Mouse (Mus musculus) forebrain, embryonic 11.5 days (tissue): ENCODE data around the gene Disp1. TPM values are rescaled to one million over a fixed set of nuclear protein-coding genes. Genes with fewer than 3 reads are reported as not detected.

Experiments
- ATAC-seq: fragments of 200-750 bp; cut with Nextera tagmentation; replicated peaks from 2 replicates; pipeline ENCODE4 v1.8.0; 2017; ENCODE audit warnings: moderate TSS enrichment; ENCODE audit not compliant: low FRiP score
- DNase-seq: peaks from one replicate; pipeline ENCODE4 v3.0.0-alpha.2; 2017; ENCODE audit warnings: low spot score
- H3K27ac ChIP-seq: fragments of 300-500 bp; sonication (generic); 2 replicates; pipeline ENCODE4 v1.5.1; 2014; ENCODE audit warnings: low read depth, low read length
- H3K27me3 ChIP-seq: fragments of 300-500 bp; sonication (generic); 2 replicates; pipeline ENCODE4 v1.6.1; 2014; ENCODE audit warnings: mild to moderate bottlenecking, low read length, mixed read lengths; ENCODE audit not compliant: control insufficient read depth, insufficient read depth
- H3K36me3 ChIP-seq: fragments of 300-500 bp; sonication (generic); 2 replicates; pipeline ENCODE4 v1.6.1; 2014; ENCODE audit warnings: mild to moderate bottlenecking, low read length, moderate library complexity, mixed read lengths; ENCODE audit not compliant: control insufficient read depth, insufficient read depth
- H3K4me1 ChIP-seq: fragments of 300-500 bp; sonication (generic); replicated peaks from 2 replicates; pipeline ENCODE4 v1.6.1; 2014; ENCODE audit warnings: low read length, mixed read lengths; ENCODE audit not compliant: control insufficient read depth, insufficient read depth
- H3K4me2 ChIP-seq: fragments of 300-500 bp; sonication (generic); 2 replicates; pipeline ENCODE4 v1.6.1; 2014; ENCODE audit warnings: low read depth, mild to moderate bottlenecking, low read length, moderate library complexity, mixed read lengths; ENCODE audit not compliant: severe bottlenecking
- H3K4me3 ChIP-seq: fragments of 300-500 bp; sonication (generic); 2 replicates; pipeline ENCODE4 v1.5.1; 2014; ENCODE audit warnings: low read depth, low read length
- H3K9ac ChIP-seq: fragments of 300-500 bp; sonication (generic); 2 replicates; pipeline ENCODE4 v1.6.1; 2014; ENCODE audit warnings: low read length
- H3K9me3 ChIP-seq: fragments of 300-500 bp; sonication (generic); 2 replicates; pipeline ENCODE4 v1.6.1; 2016; ENCODE audit warnings: low read length, mixed read lengths; ENCODE audit not compliant: control insufficient read depth
- WGBS: fragments of 180-500 bp; shearing (Covaris S2); extraction: QIAGEN DNeasy Blood & Tissue Kit; methylation state at CpG from one replicate; pipeline ENCODE4 v1.1.7; 2014; 5-methylcytosine and 5-hydroxymethylcytosine counted together
- polyA plus RNA-seq: library from polyadenylated mRNA; unstranded; fragments of >200 nt; fragmentation: Nextera tagmentation; extraction: Ambion mirVana; gene quantifications from 2 replicates; pipeline ENCODE4 v1.2.1, GENCODE M21; 2014

Gene Disp1
- polyA plus RNA-seq, 1 experiment from 2014 or later = 11.4 TPM

DNA sequence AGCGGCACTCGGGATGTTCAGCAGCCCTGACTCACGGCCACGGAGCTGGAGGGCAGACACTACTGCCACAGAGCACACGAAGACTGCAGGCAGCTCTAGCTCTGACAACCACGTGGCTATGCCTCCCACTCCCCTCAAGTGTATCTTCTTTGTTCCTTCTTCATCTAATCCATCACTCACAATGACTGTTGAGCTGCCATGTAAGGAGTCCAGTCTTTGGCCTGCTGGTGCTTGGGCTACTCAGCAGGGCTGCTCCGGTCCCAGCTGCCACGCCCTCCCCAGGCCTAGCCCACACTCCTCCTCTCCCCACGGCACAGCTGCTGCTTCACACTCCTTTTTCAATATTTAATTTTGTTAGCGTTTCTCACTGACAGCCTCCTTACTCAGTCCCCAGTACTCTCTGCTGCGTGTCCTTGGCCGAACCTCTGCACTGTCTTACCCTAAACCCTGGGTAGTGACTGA is 70.9 kb downstream of the Disp1 start:
- H3K9ac ChIP-seq = peak overlapping the region; percentile 6; the same call in 1 of the 2 replicates
- H3K9me3 ChIP-seq = no peaks in the 10 kb centered on the region
- H3K4me1 ChIP-seq = peaks cover 13% of the 10 kb centered on the region
- 0 out of 2 replicates have a peak, but pooled peaks have one; percentile 24 for ATAC-seq
- WGBS = 61% methylated on average over 12 of the region's 12 CpGs
- no peaks in the 10 kb centered on the region for H3K27me3 ChIP-seq
- no peaks in the 10 kb centered on the region for H3K36me3 ChIP-seq
- H3K27ac ChIP-seq = no peak overlapping the region
- H3K4me3 ChIP-seq = no peak overlapping the region
- no peak for DNase-seq
- H3K4me2 ChIP-seq = no peak overlapping the region

GRCm38 (mm10) chr1:183149571-183150105 is 71.7 kb downstream of the Disp1 start:
- DNase-seq = no peak
- H3K4me2 ChIP-seq = no peak overlapping the region
- peak overlapping the region; percentile 8; the same call in 1 of the 2 replicates for H3K9ac ChIP-seq
- no peak for ATAC-seq
- H3K27me3 ChIP-seq = no peaks in the 10 kb centered on the region
- no peaks in the 10 kb centered on the region for H3K9me3 ChIP-seq
- 62% methylated on average over 5 of the region's 5 CpGs for WGBS
- no peak overlapping the region for H3K27ac ChIP-seq
- H3K4me3 ChIP-seq = no peak overlapping the region
- no peaks in the 10 kb centered on the region for H3K36me3 ChIP-seq
- H3K4me1 ChIP-seq = peaks cover 13% of the 10 kb centered on the region

GRCm38 (mm10) chr1:183147438-183147841 is 73.9 kb downstream of the Disp1 start:
- Histone ChIP-seq H3K4me3 (no peak overlapping the region), H3K9me3 (no peaks in the 10 kb centered on the region), H3K9ac (no peak overlapping the region), H3K27me3 (no peaks in the 10 kb centered on the region), H3K4me2 (no peak overlapping the region), H3K36me3 (no peaks in the 10 kb centered on the region), H3K27ac (peak overlapping the region; percentile 18; the same call in 1 of the 2 replicates), H3K4me1 (peaks cover 14% of the 10 kb centered on the region)
- peak; percentile 82 for ATAC-seq
- WGBS = 24% methylated on average over 5 of the region's 5 CpGs
- DNase-seq = peak; percentile 75

- Histone ChIP-seq H3K9me3 (no peaks in the 10 kb centered on the region), H3K27ac (no peak overlapping the region), H3K36me3 (no peaks in the 10 kb centered on the region), H3K4me1 (peaks cover 16% of the 10 kb centered on the region), H3K27me3 (no peaks in the 10 kb centered on the region), H3K4me2 (no peak overlapping the region), H3K9ac (no peak overlapping the region), H3K4me3 (no peak overlapping the region; the same call in 1 of the 2 replicates)
- ATAC-seq (peak; percentile 19; the same call in 1 of the 2 replicates), DNase-seq (no peak)
- WGBS = 19% methylated on average over 9 of the region's 9 CpGs
Measured at GRCm38 (mm10) chr1:183146795-183147194, 74.5 kb downstream of the Disp1 start.

GRCm38 (mm10) chr1:183146102-183146735 is 75.1 kb downstream of the Disp1 start:
- Histone ChIP-seq H3K4me2 (no peak overlapping the region), H3K9ac (no peak overlapping the region)
- 77% methylated on average over 7 of the region's 7 CpGs for WGBS

DNA sequence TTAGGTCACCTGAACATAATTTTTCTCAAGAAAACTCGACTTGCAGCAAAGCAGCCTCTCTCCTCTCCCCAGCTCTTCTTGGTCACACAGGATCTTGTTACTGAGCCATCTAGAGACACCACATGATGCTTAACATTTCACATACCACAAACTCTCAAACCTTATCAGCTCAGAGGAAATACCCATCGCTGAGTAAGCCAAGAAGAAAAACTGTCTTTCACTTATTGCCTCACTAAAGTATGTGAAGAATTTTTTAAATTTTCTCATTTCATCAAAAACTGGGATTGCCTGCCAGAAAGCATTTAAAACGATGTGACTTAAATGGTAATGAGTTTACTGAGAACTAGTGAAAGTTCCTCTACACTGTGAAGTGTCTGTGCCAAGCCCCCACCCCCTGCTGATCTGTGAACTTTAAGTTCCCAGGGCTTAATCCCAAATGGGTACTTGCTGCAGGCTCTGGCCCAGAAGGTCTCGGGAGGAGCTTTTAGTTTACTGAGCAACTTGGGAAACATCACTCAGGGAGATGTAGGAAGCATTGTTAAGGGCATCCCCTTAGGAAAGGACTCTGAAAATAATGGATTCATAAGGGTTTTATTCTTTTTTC is 76.6 kb downstream of the Disp1 start:
- Histone ChIP-seq H3K4me3 (no peak overlapping the region), H3K9me3 (no peaks in the 10 kb centered on the region), H3K27ac (no peak overlapping the region), H3K27me3 (no peaks in the 10 kb centered on the region), H3K4me2 (no peak overlapping the region), H3K36me3 (no peaks in the 10 kb centered on the region), H3K4me1 (peaks cover 13% of the 10 kb centered on the region; the same call in 1 of the 2 replicates), H3K9ac (no peak overlapping the region)
- DNase-seq (no peak), ATAC-seq (no peak)
- WGBS = 17% methylated on average over 4 of the region's 4 CpGs

More at GRCm38 (mm10) chr1:183146102-183146735, 75.1 kb downstream of the Disp1 start:
- Histone ChIP-seq H3K9me3 (no peaks in the 10 kb centered on the region), H3K36me3 (no peaks in the 10 kb centered on the region), H3K27ac (no peak overlapping the region), H3K27me3 (no peaks in the 10 kb centered on the region), H3K4me3 (no peak overlapping the region; the same call in 1 of the 2 replicates), H3K4me1 (peaks cover 18% of the 10 kb centered on the region)
- ATAC-seq = no peak
- no peak for DNase-seq

DNA sequence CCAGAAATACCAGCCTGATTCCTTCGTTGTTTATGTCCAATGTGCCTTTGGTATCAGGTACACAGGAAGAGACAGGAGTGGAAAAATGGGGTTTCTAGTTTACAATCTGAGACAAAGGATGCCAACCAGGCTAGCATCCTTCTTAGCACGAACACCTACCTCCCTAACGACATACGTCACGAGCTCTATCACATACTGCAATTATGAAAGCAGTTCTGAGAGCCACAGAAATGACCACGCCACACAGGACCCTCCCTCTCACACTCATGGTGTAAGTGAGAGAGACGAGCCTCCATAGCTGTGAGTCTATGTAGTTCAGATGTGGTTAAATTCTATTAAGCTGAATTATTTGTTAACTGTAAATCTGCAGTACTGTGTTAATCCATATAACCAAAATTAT is 78.1 kb downstream of the Disp1 start:
- Histone ChIP-seq H3K4me2 (no peak overlapping the region), H3K4me1 (peaks cover 13% of the 10 kb centered on the region; the same call in 1 of the 2 replicates), H3K9ac (no peak overlapping the region), H3K27me3 (no peaks in the 10 kb centered on the region), H3K36me3 (no peaks in the 10 kb centered on the region), H3K9me3 (no peaks in the 10 kb centered on the region), H3K4me3 (no peak overlapping the region), H3K27ac (no peak overlapping the region)
- ATAC-seq (no peak), DNase-seq (no peak)
- WGBS = 82% methylated on average over 7 of the region's 7 CpGs

- Histone ChIP-seq H3K9me3 (no peaks in the 10 kb centered on the region), H3K4me1 (peaks cover 11% of the 10 kb centered on the region; the same call in 1 of the 2 replicates), H3K27ac (no peak overlapping the region), H3K9ac (no peak overlapping the region), H3K4me3 (no peak overlapping the region), H3K36me3 (no peaks in the 10 kb centered on the region), H3K4me2 (no peak overlapping the region), H3K27me3 (no peaks in the 10 kb centered on the region)
- ATAC-seq (no peak), DNase-seq (no peak)
- WGBS = 52% methylated on average over 5 of the region's 5 CpGs
Measured at GRCm38 (mm10) chr1:183142566-183142965, 78.8 kb downstream of the Disp1 start.
